ENCODE assay signal across 18 mouse cellular contexts in genomic region chr12:81698011-81698410, GRCm38 (mm10).
DNase-seq lines count a peak whose midpoint lies in the region; ATAC-seq and TF ChIP-seq lines count a peak whose summit lies in the region.
"Had no signal": no experiment of that assay in that cellular context is flagged by ENCODE, and none has a peak within 500 bp of the region (broad histone marks: within the 10 kb centered on the region; RNA-seq: fewer than 3 reads in every experiment).

No protein-coding gene starts in this region.

- peak; percentile 60 for DNase-seq in urinary bladder, postnatal 14 days (ENCODE audit: low spot score)
- no peak for DNase-seq in urinary bladder, postnatal 4 days (ENCODE audit: low spot score in 2 of 2)
- DNase-seq in lung, postnatal 36 days = peak; percentile 86
- peak; percentile 38 to 54 for DNase-seq in urinary bladder, postnatal 36 days (ENCODE audit: low spot score in 2 of 2)
- DNase-seq in right cerebral cortex, adult 18-20 months = no peak
- no peak for DNase-seq in ovary, postnatal 36 days (ENCODE audit: low spot score)
- DNase-seq: cerebellum, adult 8-10 months; heart, adult 2 months; right cerebral cortex, postnatal 4 days; thymus, postnatal 4 days had no signal

- no peak overlapping the region for H3K4me2 ChIP-seq in intestine, postnatal 0 days (replicated peaks; ENCODE audit: low read depth)
- H3K4me2 ChIP-seq in forebrain, embryonic 12.5 days = no peak overlapping the region
- H3K4me2 ChIP-seq: embryonic facial prominence, embryonic 12.5 days; liver, embryonic 11.5 days had no signal

- H3K4me1 ChIP-seq in intestine, postnatal 0 days (replicated peaks; ENCODE audit: control insufficient read depth, insufficient read depth, low read length) = no peaks in the 10 kb centered on the region
- H3K4me1 ChIP-seq in forebrain, embryonic 12.5 days = no peaks in the 10 kb centered on the region
- H3K4me1 ChIP-seq: embryonic facial prominence, embryonic 12.5 days had no signal

- 24% methylated on average over 4 of the region's 4 CpGs for WGBS in intestine, postnatal 0 days
- WGBS in forebrain, embryonic 12.5 days = 46% methylated on average over 4 of the region's 4 CpGs

- no peak for TF ChIP-seq CTCF in intestine, postnatal 0 days (IDR thresholded peaks at IDR 0.05; ENCODE audit: low read depth)

- no peak overlapping the region for H3K4me3 ChIP-seq in intestine, postnatal 0 days (ENCODE audit: low read depth, low read length)
- H3K4me3 ChIP-seq in forebrain, embryonic 12.5 days (replicated peaks) = no peak overlapping the region
- H3K4me3 ChIP-seq: embryonic facial prominence, embryonic 12.5 days; forebrain, embryonic 10.5 days; heart, adult 2 months; midbrain, embryonic 10.5 days; myocyte had no signal

- H3K27me3 ChIP-seq in intestine, postnatal 0 days (replicated peaks; ENCODE audit: control insufficient read depth, insufficient read depth, low read length) = no peaks in the 10 kb centered on the region
- H3K27me3 ChIP-seq in forebrain, embryonic 12.5 days = peaks cover 3% of the 10 kb centered on the region; the same call in 1 of the 2 replicates
- H3K27me3 ChIP-seq: embryonic facial prominence, embryonic 12.5 days had no signal

- no peaks in the 10 kb centered on the region for H3K36me3 ChIP-seq in intestine, postnatal 0 days (ENCODE audit: control insufficient read depth, insufficient read depth)
- no peaks in the 10 kb centered on the region for H3K36me3 ChIP-seq in forebrain, embryonic 12.5 days (replicated peaks)
- H3K36me3 ChIP-seq: embryonic facial prominence, embryonic 12.5 days; forebrain, embryonic 10.5 days; midbrain, embryonic 10.5 days had no signal

- no peaks in the 10 kb centered on the region for H3K9me3 ChIP-seq in intestine, postnatal 0 days (ENCODE audit: control insufficient read depth)
- H3K9me3 ChIP-seq in forebrain, embryonic 12.5 days = no peaks in the 10 kb centered on the region
- H3K9me3 ChIP-seq: embryonic facial prominence, embryonic 12.5 days; forebrain, embryonic 10.5 days; midbrain, embryonic 10.5 days had no signal

- no peak overlapping the region for H3K27ac ChIP-seq in intestine, postnatal 0 days (ENCODE audit: low read depth, low read length)
- no peak overlapping the region for H3K27ac ChIP-seq in forebrain, embryonic 12.5 days
- H3K27ac ChIP-seq: embryonic facial prominence, embryonic 12.5 days; forebrain, embryonic 10.5 days; heart, adult 2 months; kidney, postnatal 0 days; midbrain, embryonic 10.5 days had no signal

- peak; percentile 63; the same call in 1 of the 2 replicates for ATAC-seq in intestine, postnatal 0 days
- ATAC-seq in forebrain, embryonic 12.5 days (ENCODE audit: low FRiP score) = no peak

- H3K9ac ChIP-seq in intestine, postnatal 0 days (ENCODE audit: low read depth, low read length) = no peak overlapping the region
- H3K9ac ChIP-seq in forebrain, embryonic 12.5 days = no peak overlapping the region
- H3K9ac ChIP-seq: embryonic facial prominence, embryonic 12.5 days had no signal

Comparison
In these comparisons a context has a peak if more than half of its experiments do, and no peak if none do; other contexts are left out.
1. DNase-seq: peak in urinary bladder, postnatal 14 days (single experiment), lung, postnatal 36 days (single experiment) and urinary bladder, postnatal 36 days (2 of 2); none in urinary bladder, postnatal 4 days (0 of 2), right cerebral cortex, adult 18-20 months (single experiment) and ovary, postnatal 36 days (single experiment).